In the genomic region with DNA sequence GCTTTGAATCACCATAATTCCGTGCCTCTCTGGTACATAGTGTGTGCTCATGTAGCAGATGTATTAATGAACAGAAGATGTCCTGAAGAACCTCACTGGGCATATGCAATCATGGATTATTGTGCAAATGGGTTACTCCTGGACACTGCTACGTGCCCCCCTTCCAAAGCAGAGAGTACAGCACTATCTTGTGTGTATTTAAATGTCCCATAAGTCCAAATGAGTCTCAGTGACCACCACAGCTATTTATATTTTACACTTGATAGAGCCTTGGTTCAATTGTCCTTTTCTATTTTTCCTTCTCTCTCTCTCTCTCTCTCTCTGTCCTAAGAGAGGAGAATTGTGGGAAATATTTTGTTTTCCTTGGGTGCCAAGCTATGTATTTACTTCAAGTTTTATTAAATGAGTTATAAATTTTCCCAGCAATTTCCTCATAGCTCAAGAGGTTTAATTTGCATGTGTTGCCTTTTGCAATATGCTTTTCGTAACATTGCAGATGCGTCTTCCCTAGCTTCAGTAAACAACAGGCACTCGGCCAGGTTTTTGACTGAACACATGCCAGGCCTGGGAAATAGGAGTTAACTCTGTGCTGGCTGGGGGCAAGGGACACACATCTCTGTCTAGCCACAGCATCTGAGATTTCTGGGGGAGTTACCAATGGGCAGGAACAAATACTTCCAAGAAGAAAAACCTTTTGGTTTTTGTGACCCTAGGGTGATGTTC, we compare ENCODE assay signal across 10 mouse cellular contexts.
DNase-seq lines count a peak whose midpoint lies in the region; TF ChIP-seq lines count a peak whose summit lies in the region.
"Had no signal": no experiment of that assay in that cellular context is flagged by ENCODE, and none has a peak within 500 bp of the region (broad histone marks: within the 10 kb centered on the region; RNA-seq: fewer than 3 reads in every experiment).

No protein-coding gene starts in this region.

- no peak for TF ChIP-seq POLR2A in kidney, adult 2 months (IDR thresholded peaks at IDR 0.05; ENCODE audit: low read depth, low read length)

- peak; percentile 23 for DNase-seq in adrenal gland, adult 2 months
- DNase-seq in adrenal gland, postnatal 4 days (ENCODE audit: low spot score in 2 of 2) = no peak
- peak; percentile 40 for DNase-seq in kidney, adult 2 months
- no peak for DNase-seq in kidney, adult 18-20 months
- DNase-seq in urinary bladder, postnatal 25 days (ENCODE audit: low spot score) = peak; percentile 4
- no peak for DNase-seq in urinary bladder, adult 2 months (ENCODE audit: low spot score)
- DNase-seq in skeletal muscle tissue, adult 2 months (ENCODE audit: low read depth, low spot score) = peak; percentile 5
- DNase-seq in thymus, adult 18-20 months = no peak
- DNase-seq: heart, adult 2 months; thymus, postnatal 25 days had no signal

- WGBS in kidney, adult 2 months = 57% methylated on average over 5 of the region's 5 CpGs

- no peak for TF ChIP-seq CTCF in kidney, adult 2 months (conservative IDR thresholded peaks at IDR 0.05; ENCODE audit: insufficient read depth, insufficient read length, low read depth, low read length)

- H3K4me3 ChIP-seq in kidney, adult 2 months (ENCODE audit: insufficient read depth, low read depth, low read length) = no peak overlapping the region
- H3K4me3 ChIP-seq: heart, adult 2 months had no signal

- H3K36me3 ChIP-seq in kidney, adult 2 months (ENCODE audit: control insufficient read depth, insufficient read depth, low read length) = no peaks in the 10 kb centered on the region

- H3K27me3 ChIP-seq in kidney, adult 2 months (replicated peaks; ENCODE audit: control insufficient read depth, insufficient read depth, low read length) = 0 out of 2 replicates have a peak, but pooled peaks cover 2% of the 10 kb centered on the region

- H3K4me1 ChIP-seq in kidney, adult 2 months (ENCODE audit: control insufficient read depth, insufficient read depth, low read length) = no peaks in the 10 kb centered on the region

- no peak overlapping the region for H3K27ac ChIP-seq in kidney, adult 2 months (ENCODE audit: insufficient read depth, low read depth, low read length)
- H3K27ac ChIP-seq: heart, adult 2 months had no signal

Comparison
In these comparisons a context has a peak if more than half of its experiments do, and no peak if none do; other contexts are left out.
1. DNase-seq: peak in adrenal gland, adult 2 months (single experiment), kidney, adult 2 months (single experiment), urinary bladder, postnatal 25 days (single experiment) and skeletal muscle tissue, adult 2 months (single experiment); none in adrenal gland, postnatal 4 days (0 of 2), kidney, adult 18-20 months (single experiment), urinary bladder, adult 2 months (single experiment) and thymus, adult 18-20 months (0 of 2).